Mouse (Mus musculus) forebrain, embryonic 14.5 days (tissue): ENCODE data around the gene Smim20. TPM values are rescaled to one million over a fixed set of nuclear protein-coding genes. Genes with fewer than 3 reads are reported as not detected.

Experiments used
- ATAC-seq: fragments of 200-750 bp; cut with Nextera tagmentation; 2 replicates; pipeline ENCODE4 v1.8.0; 2017; ENCODE audit warnings: mild to moderate bottlenecking, moderate library complexity
- DNase-seq: peaks from one replicate; pipeline ENCODE4 v3.0.0-alpha.2; 2015; ENCODE audit warnings: low spot score
- H3K27ac ChIP-seq: fragments of 300-500 bp; sonication (generic); 2 replicates; pipeline ENCODE4 v1.5.1; 2014; ENCODE audit warnings: low read depth, mild to moderate bottlenecking, control low read depth, low read length, moderate library complexity
- H3K27me3 ChIP-seq: fragments of 300-500 bp; sonication (generic); replicated peaks from 2 replicates; pipeline ENCODE4 v1.6.1; 2014; ENCODE audit warnings: low read length, control low read depth, mixed read lengths; ENCODE audit not compliant: control insufficient read depth, insufficient read depth
- H3K36me3 ChIP-seq: fragments of 300-500 bp; sonication (generic); 2 replicates; pipeline ENCODE4 v1.6.1; 2014; ENCODE audit warnings: low read length, control low read depth; ENCODE audit not compliant: control insufficient read depth, insufficient read depth
- H3K4me1 ChIP-seq: fragments of 300-500 bp; sonication (generic); 2 replicates; pipeline ENCODE4 v1.6.1; 2014; ENCODE audit warnings: antibody characterized with exemption, low read length, control low read depth; ENCODE audit not compliant: control insufficient read depth, insufficient read depth
- H3K4me2 ChIP-seq: fragments of 300-500 bp; sonication (generic); 2 replicates; pipeline ENCODE4 v1.6.1; 2014; ENCODE audit warnings: mild to moderate bottlenecking, control low read depth, low read length
- H3K4me3 ChIP-seq: fragments of 300-500 bp; sonication (generic); 2 replicates; pipeline ENCODE4 v1.5.1; 2014; ENCODE audit warnings: low read depth, low read length, control low read depth
- H3K9ac ChIP-seq: fragments of 300-500 bp; sonication (generic); 2 replicates; pipeline ENCODE4 v1.6.1; 2014; ENCODE audit warnings: mild to moderate bottlenecking, low read length, control low read depth, moderate library complexity
- H3K9me3 ChIP-seq: fragments of 300-500 bp; sonication (generic); replicated peaks from 2 replicates; pipeline ENCODE4 v1.6.1; 2016; ENCODE audit warnings: low read length, control low read depth, mixed read lengths; ENCODE audit not compliant: control insufficient read depth
- WGBS: fragments of 180-500 bp; shearing (Covaris S2); extraction: QIAGEN DNeasy Blood & Tissue Kit; methylation state at CpG from one replicate; pipeline ENCODE4 v1.1.7; 2014; 5-methylcytosine and 5-hydroxymethylcytosine counted together
- polyA plus RNA-seq: library from polyadenylated mRNA; unstranded; fragments of >200 nt; fragmentation: Nextera tagmentation; extraction: Ambion mirVana; gene quantifications from 2 replicates; pipeline ENCODE4 v1.2.1, GENCODE M21; 2014

Gene Smim20
- polyA plus RNA-seq, 1 experiment from 2014 or later: 95.4 TPM

GRCm38 (mm10) chr5:53241109-53241508 is 25.8 kb upstream of the Smim20 start:
- Histone ChIP-seq H3K27me3 (no peaks in the 10 kb centered on the region), H3K9ac (no peak overlapping the region), H3K4me1 (peaks cover 8% of the 10 kb centered on the region; the same call in 1 of the 2 replicates), H3K36me3 (no peaks in the 10 kb centered on the region), H3K4me2 (no peak overlapping the region), H3K9me3 (no peaks in the 10 kb centered on the region), H3K27ac (no peak overlapping the region), H3K4me3 (no peak overlapping the region)
- DNase-seq: no peak
- no peak for ATAC-seq
- 57% methylated on average over 2 of the region's 2 CpGs for WGBS

GRCm38 (mm10) chr5:53241963-53242362 is 24.9 kb upstream of the Smim20 start:
- Histone ChIP-seq H3K4me1 (peaks cover 8% of the 10 kb centered on the region; the same call in 1 of the 2 replicates), H3K9ac (no peak overlapping the region), H3K27me3 (no peaks in the 10 kb centered on the region), H3K9me3 (no peaks in the 10 kb centered on the region), H3K27ac (no peak overlapping the region), H3K4me2 (no peak overlapping the region), H3K4me3 (no peak overlapping the region), H3K36me3 (no peaks in the 10 kb centered on the region)
- no peak for ATAC-seq
- no peak for DNase-seq
- WGBS: 78% methylated on average over 5 of the region's 5 CpGs

DNA sequence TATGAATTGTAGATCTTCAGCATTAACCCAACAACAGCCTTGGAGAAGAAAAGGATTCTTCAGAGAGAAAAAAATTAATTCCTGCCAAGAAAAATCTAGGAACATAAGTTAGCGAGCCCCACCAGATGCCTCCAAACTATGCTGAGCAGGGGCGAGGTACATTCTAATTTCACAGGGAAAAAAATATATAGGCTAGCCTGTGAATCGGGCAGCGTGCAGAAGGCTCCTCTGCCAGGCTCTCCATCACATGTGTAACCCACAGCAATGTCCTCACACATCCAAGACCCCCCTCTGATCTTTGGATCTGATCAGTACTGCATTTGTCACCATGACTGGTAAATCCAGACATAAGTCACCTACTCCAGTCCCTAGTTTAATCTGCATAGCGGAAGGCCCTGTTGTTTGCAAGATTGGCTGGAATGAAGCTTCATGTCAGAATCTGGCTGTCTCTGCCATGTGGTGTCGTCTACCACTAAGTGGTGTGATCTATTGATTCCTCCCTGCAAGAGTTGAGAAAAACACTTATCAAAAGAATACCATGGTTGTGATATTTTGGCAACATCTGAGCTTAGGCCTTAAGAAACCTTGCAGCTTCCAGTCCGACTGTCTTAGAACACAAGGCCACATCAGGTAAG is 23.9 kb upstream of the Smim20 start:
- Histone ChIP-seq H3K4me2 (no peak overlapping the region), H3K9me3 (no peaks in the 10 kb centered on the region), H3K9ac (no peak overlapping the region), H3K4me3 (no peak overlapping the region), H3K27me3 (no peaks in the 10 kb centered on the region), H3K4me1 (peaks cover 8% of the 10 kb centered on the region; the same call in 1 of the 2 replicates), H3K36me3 (no peaks in the 10 kb centered on the region), H3K27ac (no peak overlapping the region; the same call in 1 of the 2 replicates)
- peak; percentile 59; the same call in 1 of the 2 replicates for ATAC-seq
- peak; percentile 59 for DNase-seq
- WGBS: 77% methylated on average over 7 of the region's 7 CpGs

DNA sequence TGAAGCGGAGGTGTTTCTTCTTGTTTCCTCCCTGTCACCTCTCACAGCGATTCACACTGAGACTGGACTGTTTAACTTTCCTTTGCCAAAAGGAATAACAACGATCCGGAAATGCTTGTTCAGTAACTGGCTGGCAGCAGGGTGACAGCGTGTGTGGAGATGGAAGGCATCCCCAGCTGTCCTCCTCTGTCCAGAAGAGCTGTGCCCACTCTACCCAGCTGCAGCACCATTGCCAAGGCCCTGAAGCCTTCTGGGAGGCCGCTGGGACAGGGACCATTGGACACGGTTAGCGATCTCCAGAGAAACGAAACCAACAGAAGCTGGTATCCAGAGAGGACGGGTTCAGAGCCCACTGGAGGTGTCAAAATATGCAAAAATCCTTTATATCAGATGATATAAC is 22.9 kb upstream of the Smim20 start:
- H3K27me3 ChIP-seq: no peaks in the 10 kb centered on the region
- peaks cover 14% of the 10 kb centered on the region for H3K4me1 ChIP-seq
- no peak overlapping the region for H3K9ac ChIP-seq
- DNase-seq: no peak
- H3K9me3 ChIP-seq: no peaks in the 10 kb centered on the region
- ATAC-seq: no peak
- no peaks in the 10 kb centered on the region for H3K36me3 ChIP-seq
- H3K4me2 ChIP-seq: no peak overlapping the region
- WGBS: 82% methylated on average over 10 of the region's 10 CpGs
- no peak overlapping the region for H3K27ac ChIP-seq
- H3K4me3 ChIP-seq: no peak overlapping the region

- peaks cover 18% of the 10 kb centered on the region; the same call in 1 of the 2 replicates for H3K4me1 ChIP-seq
- no peak overlapping the region for H3K4me2 ChIP-seq
- no peak overlapping the region for H3K4me3 ChIP-seq
- WGBS: 4% methylated on average over 11 of the region's 11 CpGs
- no peak overlapping the region for H3K27ac ChIP-seq
- no peak overlapping the region for H3K9ac ChIP-seq
- no peaks in the 10 kb centered on the region for H3K27me3 ChIP-seq
- H3K9me3 ChIP-seq: no peaks in the 10 kb centered on the region
- ATAC-seq (peak; percentile 56), DNase-seq (peak; percentile 68)
- no peaks in the 10 kb centered on the region for H3K36me3 ChIP-seq
These were observed 18.4 kb upstream of the Smim20 start for GRCm38 (mm10) chr5:53248499-53248898.

GRCm38 (mm10) chr5:53249431-53250061 is 17.3 kb upstream of the Smim20 start:
- Histone ChIP-seq H3K9ac (no peak overlapping the region), H3K4me2 (no peak overlapping the region), H3K4me1 (peaks cover 18% of the 10 kb centered on the region; the same call in 1 of the 2 replicates), H3K27me3 (no peaks in the 10 kb centered on the region), H3K36me3 (no peaks in the 10 kb centered on the region), H3K27ac (peak overlapping the region; percentile 23; the same call in 1 of the 2 replicates), H3K4me3 (no peak overlapping the region), H3K9me3 (no peaks in the 10 kb centered on the region)
- ATAC-seq (peak; percentile 84), DNase-seq (peak; percentile 79)
- 41% methylated on average over 4 of the region's 4 CpGs for WGBS

GRCm38 (mm10) chr5:53254154-53254553 is 12.7 kb upstream of the Smim20 start:
- Histone ChIP-seq H3K27ac (no peak overlapping the region), H3K9me3 (no peaks in the 10 kb centered on the region), H3K36me3 (no peaks in the 10 kb centered on the region), H3K9ac (no peak overlapping the region), H3K4me2 (no peak overlapping the region), H3K4me3 (no peak overlapping the region), H3K27me3 (no peaks in the 10 kb centered on the region), H3K4me1 (peaks cover 21% of the 10 kb centered on the region)
- no peak for ATAC-seq
- WGBS: 87% methylated on average over 5 of the region's 5 CpGs
- no peak for DNase-seq

DNA sequence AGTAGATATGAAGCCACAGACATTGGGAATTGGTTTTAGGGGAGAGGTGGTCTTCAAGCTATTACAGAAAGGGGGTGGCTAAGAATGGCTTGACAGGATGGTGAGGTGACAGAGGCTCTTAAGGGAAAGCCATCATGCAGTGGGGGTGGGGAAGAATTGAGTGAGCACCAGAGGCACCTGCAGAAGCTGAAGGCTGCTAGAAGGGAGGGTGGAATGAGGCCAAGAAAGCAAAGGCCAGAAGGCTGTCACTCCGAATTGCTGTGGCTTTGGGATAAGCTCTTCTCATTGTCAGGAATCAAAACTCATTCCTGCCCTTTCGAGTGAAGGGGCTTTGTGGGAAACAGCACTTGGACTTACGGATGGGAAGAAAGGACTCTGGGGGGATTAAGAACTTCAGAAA is 12.1 kb upstream of the Smim20 start:
- no peak for ATAC-seq
- WGBS: 33% methylated on average over 3 of the region's 3 CpGs
- no peak overlapping the region for H3K4me2 ChIP-seq

More for the DNA sequence above, 12.1 kb upstream of the Smim20 start:
- no peak for DNase-seq
- Histone ChIP-seq H3K9me3 (no peaks in the 10 kb centered on the region), H3K9ac (no peak overlapping the region), H3K4me3 (no peak overlapping the region), H3K27me3 (no peaks in the 10 kb centered on the region), H3K36me3 (no peaks in the 10 kb centered on the region), H3K27ac (no peak overlapping the region), H3K4me1 (peaks cover 15% of the 10 kb centered on the region)
